Mouse (Mus musculus) hindbrain, embryonic 16.5 days (tissue): Measurements from ENCODE around the gene Scg5. TPM values are rescaled to one million over a fixed set of nuclear protein-coding genes. Genes with fewer than 3 reads are reported as not detected.

Experiments used
- ATAC-seq: fragments of 200-750 bp; cut with Nextera tagmentation; 2 replicates; pipeline ENCODE4 v1.8.0; 2017; ENCODE audit warnings: moderate TSS enrichment, moderate library complexity
- H3K27ac ChIP-seq: fragments of 300-500 bp; sonication (generic); 2 replicates; pipeline ENCODE4 v1.5.1; 2014; ENCODE audit warnings: low read depth, mild to moderate bottlenecking, control low read depth, low read length, moderate library complexity
- H3K27me3 ChIP-seq: fragments of 300-500 bp; sonication (generic); replicated peaks from 2 replicates; pipeline ENCODE4 v1.6.1; 2014; ENCODE audit warnings: low read length; ENCODE audit not compliant: control insufficient read depth, insufficient read depth
- H3K36me3 ChIP-seq: fragments of 300-500 bp; sonication (generic); 2 replicates; pipeline ENCODE4 v1.6.1; 2014; ENCODE audit warnings: mild to moderate bottlenecking, low read length, moderate library complexity, mixed read lengths; ENCODE audit not compliant: control insufficient read depth, insufficient read depth
- H3K4me1 ChIP-seq: fragments of 300-500 bp; sonication (generic); 2 replicates; pipeline ENCODE4 v1.6.1; 2014; ENCODE audit warnings: low read depth, low read length; ENCODE audit not compliant: control insufficient read depth, insufficient read depth
- H3K4me2 ChIP-seq: fragments of 300-500 bp; sonication (generic); 2 replicates; pipeline ENCODE4 v1.6.1; 2014; ENCODE audit warnings: mild to moderate bottlenecking, low read length, control low read depth, moderate library complexity
- H3K4me3 ChIP-seq: fragments of 300-500 bp; sonication (generic); 2 replicates; pipeline ENCODE4 v1.5.1; 2014; ENCODE audit warnings: mild to moderate bottlenecking, low read length, control low read depth, moderate library complexity
- H3K9ac ChIP-seq: fragments of 300-500 bp; sonication (generic); 2 replicates; pipeline ENCODE4 v1.6.1; 2014; ENCODE audit warnings: low read depth, mild to moderate bottlenecking, control low read depth, low read length, moderate library complexity
- H3K9me3 ChIP-seq: fragments of 300-500 bp; sonication (generic); 2 replicates; pipeline ENCODE4 v1.6.1; 2014; ENCODE audit warnings: mild to moderate bottlenecking, low read length, moderate library complexity; ENCODE audit not compliant: control insufficient read depth
- WGBS: fragments of 180-500 bp; shearing (Covaris S2); extraction: QIAGEN DNeasy Blood & Tissue Kit; methylation state at CpG from one replicate; pipeline ENCODE4 v1.1.7; 2014; 5-methylcytosine and 5-hydroxymethylcytosine counted together
- polyA plus RNA-seq: library from polyadenylated mRNA; unstranded; fragments of >200 nt; fragmentation: Nextera tagmentation; extraction: Ambion mirVana; gene quantifications from 2 replicates; pipeline ENCODE4 v1.2.1, GENCODE M21; 2015

The Scg5 gene
- polyA plus RNA-seq, 1 experiment from 2014 or later, result 265 TPM

DNA sequence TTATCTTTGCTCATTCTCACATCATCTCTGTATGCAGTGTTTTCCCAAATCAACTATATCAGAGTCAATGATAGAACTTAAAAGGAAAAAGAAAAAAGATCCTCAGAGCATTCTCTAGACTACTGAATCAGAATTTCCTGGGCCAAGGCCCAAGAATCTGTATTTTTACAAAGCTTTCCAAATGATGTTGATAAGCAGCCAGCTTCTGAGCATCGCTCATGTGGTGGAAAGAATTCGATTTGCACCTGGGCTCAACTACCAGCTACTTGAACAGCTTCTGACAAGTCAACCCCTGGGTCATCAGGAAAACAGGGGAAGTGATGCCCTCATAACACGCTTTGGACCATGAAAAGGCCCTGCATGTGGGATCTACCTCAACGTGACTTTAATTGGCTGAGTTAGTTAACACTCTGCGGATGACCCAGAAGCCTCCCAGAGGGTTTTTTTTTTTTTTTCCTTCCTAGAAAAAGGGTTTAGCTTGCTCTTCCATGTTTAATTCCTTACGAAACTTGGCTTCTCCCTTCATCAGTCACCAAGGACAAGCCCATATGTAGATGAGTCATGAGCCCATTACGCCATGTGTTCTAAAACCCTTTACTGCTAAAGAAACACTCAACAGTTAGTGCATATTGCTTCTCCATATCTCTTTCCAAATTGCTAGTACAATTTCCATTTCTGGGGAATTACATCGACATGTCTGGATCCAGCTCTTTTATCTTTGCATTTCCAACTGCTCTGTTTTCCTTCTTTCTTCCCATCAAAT, 60.2 kb downstream of the Scg5 start:
- no peak for ATAC-seq
- Histone ChIP-seq H3K36me3 (no peaks in the 10 kb centered on the region), H3K4me2 (no peak overlapping the region), H3K27ac (no peak overlapping the region), H3K9me3 (no peaks in the 10 kb centered on the region), H3K4me3 (no peak overlapping the region), H3K4me1 (no peaks in the 10 kb centered on the region), H3K9ac (no peak overlapping the region), H3K27me3 (no peaks in the 10 kb centered on the region)
- WGBS, result 91% methylated on average over 8 of the region's 8 CpGs

DNA sequence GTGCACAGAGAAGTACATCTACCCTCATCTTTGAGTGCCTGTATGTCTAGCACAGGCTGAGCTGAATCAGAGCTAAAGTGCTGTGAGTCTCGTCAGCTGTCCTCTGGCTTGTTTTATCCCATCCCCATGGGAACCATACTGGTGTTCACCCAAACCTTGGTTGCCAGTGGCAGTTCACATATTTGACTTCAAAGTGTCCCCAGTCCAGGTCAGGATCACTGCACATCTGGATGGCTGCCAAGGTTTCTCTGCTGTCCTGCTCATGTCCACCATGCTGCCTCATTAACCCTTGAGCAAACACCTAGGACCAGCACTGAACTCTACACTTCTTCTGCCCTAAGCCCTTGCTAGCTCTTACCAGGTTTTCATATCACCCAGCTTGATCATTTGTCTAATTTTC, 63.0 kb downstream of the Scg5 start:
- WGBS, result 42% methylated on average over 1 of the region's 1 CpGs
- Histone ChIP-seq H3K36me3 (no peaks in the 10 kb centered on the region), H3K27ac (no peak overlapping the region), H3K9ac (no peak overlapping the region), H3K4me1 (no peaks in the 10 kb centered on the region), H3K9me3 (no peaks in the 10 kb centered on the region), H3K27me3 (no peaks in the 10 kb centered on the region), H3K4me3 (no peak overlapping the region), H3K4me2 (no peak overlapping the region)
- no peak for ATAC-seq

- WGBS, result 83% methylated on average over 5 of the region's 5 CpGs
- Histone ChIP-seq H3K4me2 (no peak overlapping the region), H3K4me3 (no peak overlapping the region), H3K4me1 (no peaks in the 10 kb centered on the region), H3K9ac (no peak overlapping the region), H3K36me3 (no peaks in the 10 kb centered on the region), H3K9me3 (no peaks in the 10 kb centered on the region), H3K27ac (no peak overlapping the region), H3K27me3 (no peaks in the 10 kb centered on the region)
- no peak for ATAC-seq
Measured at GRCm38 (mm10) chr2:113764968-113765367, 64.0 kb downstream of the Scg5 start.

GRCm38 (mm10) chr2:113758311-113759161, 70.4 kb downstream of the Scg5 start, which contains the start of gene Grem1:
TSS of gene Grem1 (minus strand) at chr2:113758646.
- H3K36me3 ChIP-seq, result no peaks in the 10 kb centered on the region
- H3K4me2 ChIP-seq, result peak within 1 kb of the TSS; percentile 97
- H3K27me3 ChIP-seq, result no peaks in the 10 kb centered on the region
- H3K4me1 ChIP-seq, result peaks cover 14% of the 10 kb centered on the region
- H3K9ac ChIP-seq, result peak within 1 kb of the TSS; percentile 58
- H3K4me3 ChIP-seq, result peak within 1 kb of the TSS; percentile 53
- peak; percentile 76 for ATAC-seq
- under 1% methylated on average over 57 of the region's 64 CpGs for WGBS
- no peaks in the 10 kb centered on the region for H3K9me3 ChIP-seq
- H3K27ac ChIP-seq, result no peak within 1 kb of the TSS

DNA sequence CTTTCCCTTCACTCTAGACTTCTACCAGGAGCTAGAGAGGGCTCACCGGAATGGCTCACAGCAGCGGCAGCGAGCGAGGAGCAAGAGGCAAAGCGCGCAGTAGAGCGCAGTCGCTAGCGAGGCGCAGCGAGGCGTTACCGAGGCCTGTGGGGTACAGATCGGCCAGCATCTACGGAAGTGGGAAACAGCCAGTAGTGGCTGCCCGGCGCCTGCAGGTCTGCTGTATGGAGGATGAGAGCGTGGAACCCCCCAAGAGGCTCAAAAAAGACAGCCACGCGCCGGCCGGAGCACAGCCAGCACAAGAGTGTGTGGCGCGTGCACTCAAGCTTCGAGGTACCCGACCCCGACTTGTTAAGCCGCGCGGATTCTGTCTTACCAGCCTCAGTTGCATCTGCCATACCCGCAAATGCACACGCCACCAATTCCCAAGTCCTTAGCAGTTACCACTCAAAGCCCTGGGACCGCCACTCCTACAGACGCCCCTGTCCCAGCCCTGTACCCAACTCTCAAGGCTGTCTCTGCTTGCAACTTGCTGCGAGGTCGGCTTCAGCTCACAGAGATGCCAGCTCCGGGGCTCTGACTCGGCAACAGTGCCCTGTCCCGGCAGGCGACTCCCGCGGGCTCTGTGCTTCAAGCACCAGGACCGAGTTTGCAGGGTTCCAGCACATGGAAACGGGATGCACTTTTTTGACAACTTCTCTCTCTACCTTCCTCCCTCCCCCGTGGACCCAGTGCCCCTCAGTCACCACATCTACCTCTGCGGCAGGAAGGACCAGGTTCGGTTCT, 71.2 kb downstream of the Scg5 start:
- Histone ChIP-seq H3K9me3 (no peaks in the 10 kb centered on the region), H3K36me3 (no peaks in the 10 kb centered on the region), H3K4me3 (peak overlapping the region; percentile 53), H3K27ac (no peak overlapping the region), H3K4me2 (peak overlapping the region; percentile 97), H3K9ac (peak overlapping the region; percentile 58), H3K4me1 (peaks cover 14% of the 10 kb centered on the region), H3K27me3 (no peaks in the 10 kb centered on the region)
- peak; percentile 67 for ATAC-seq
- under 1% methylated on average over 47 of the region's 47 CpGs for WGBS

GRCm38 (mm10) chr2:113756924-113757524, 71.9 kb downstream of the Scg5 start:
- Histone ChIP-seq H3K36me3 (no peaks in the 10 kb centered on the region), H3K4me3 (peak overlapping the region; percentile 53), H3K9ac (peak overlapping the region; percentile 58), H3K4me2 (peak overlapping the region; percentile 97), H3K27me3 (no peaks in the 10 kb centered on the region), H3K27ac (no peak overlapping the region), H3K4me1 (peaks cover 14% of the 10 kb centered on the region), H3K9me3 (no peaks in the 10 kb centered on the region)
- peak; percentile 31; the same call in 1 of the 2 replicates for ATAC-seq
- WGBS, result 3% methylated on average over 12 of the region's 12 CpGs

GRCm38 (mm10) chr2:113749721-113750120, 79.2 kb downstream of the Scg5 start:
- Histone ChIP-seq H3K9ac (no peak overlapping the region), H3K4me2 (no peak overlapping the region), H3K4me3 (no peak overlapping the region), H3K4me1 (no peaks in the 10 kb centered on the region), H3K27me3 (no peaks in the 10 kb centered on the region), H3K27ac (no peak overlapping the region), H3K9me3 (no peaks in the 10 kb centered on the region), H3K36me3 (peaks cover 3% of the 10 kb centered on the region; the same call in 1 of the 2 replicates)
- ATAC-seq, result no peak
- WGBS, result 81% methylated on average over 12 of the region's 12 CpGs

DNA sequence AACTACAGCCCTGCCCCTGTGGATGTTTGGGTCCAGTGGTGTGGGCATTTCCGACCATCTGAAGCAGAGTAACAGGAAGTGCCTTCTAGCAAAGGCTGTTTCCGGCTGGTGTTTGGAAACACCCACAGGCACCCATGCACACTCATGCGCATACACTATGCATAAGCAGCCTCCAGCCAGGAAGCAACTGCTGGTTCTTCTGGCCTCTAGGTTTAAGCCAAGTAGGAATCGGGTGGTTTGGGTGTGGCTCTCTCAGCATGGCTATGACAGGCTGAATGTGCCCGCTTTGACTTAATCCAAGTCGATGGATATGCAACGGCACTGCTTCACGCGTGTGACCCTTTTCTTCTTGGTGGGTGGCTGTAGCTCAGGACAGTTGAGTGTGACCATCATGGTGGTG, 79.6 kb downstream of the Scg5 start:
- Histone ChIP-seq H3K27ac (no peak overlapping the region), H3K9me3 (no peaks in the 10 kb centered on the region), H3K36me3 (peaks cover 3% of the 10 kb centered on the region; the same call in 1 of the 2 replicates), H3K27me3 (no peaks in the 10 kb centered on the region), H3K4me3 (no peak overlapping the region), H3K4me2 (no peak overlapping the region), H3K4me1 (no peaks in the 10 kb centered on the region), H3K9ac (no peak overlapping the region)
- no peak for ATAC-seq
- WGBS, result 94% methylated on average over 9 of the region's 9 CpGs
